Mouse (Mus musculus) CD4-positive, CD25-positive, alpha-beta regulatory T cell, adult 4 months (primary cell): Measurements from ENCODE around the gene Clpsl2. TPM values are rescaled to one million over a fixed set of nuclear protein-coding genes. Genes with fewer than 3 reads are reported as not detected.

Source experiments
- ATAC-seq: one replicate; pipeline ENCODE4 v1.8.0; 2017
- polyA plus RNA-seq, 2 experiments: library from polyadenylated mRNA; unstranded; fragments of 100-300 nt; shearing (Covaris generic); gene quantifications; one replicate each; pipeline ENCODE4 v1.2.1; 2017

The Clpsl2 gene
- polyA plus RNA-seq, result not detected

DNA sequence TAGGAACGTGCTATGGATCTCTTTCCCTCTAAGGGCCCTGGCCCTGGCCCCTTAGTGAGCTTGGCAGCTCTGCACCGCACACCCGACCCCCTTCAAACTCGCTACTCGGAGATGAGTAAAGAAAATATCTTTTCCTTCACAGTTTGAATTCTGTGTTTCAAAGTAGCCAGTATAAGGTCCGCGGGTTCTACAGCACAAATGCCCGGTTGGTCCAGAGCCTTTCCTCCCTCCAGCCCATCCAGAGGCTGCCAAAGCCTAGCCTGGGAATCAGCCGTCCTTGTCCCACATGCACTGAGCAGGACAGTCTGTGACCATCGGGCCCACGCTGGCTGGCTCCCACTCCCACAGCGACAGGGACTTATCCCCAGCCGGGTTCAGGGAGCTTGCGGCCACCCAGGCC lies at the start of gene Clpsl2:
Clpsl2 (plus strand) TSS at position 301 of the 400 bp plus-strand sequence.
- ATAC-seq, result no peak

DNA sequence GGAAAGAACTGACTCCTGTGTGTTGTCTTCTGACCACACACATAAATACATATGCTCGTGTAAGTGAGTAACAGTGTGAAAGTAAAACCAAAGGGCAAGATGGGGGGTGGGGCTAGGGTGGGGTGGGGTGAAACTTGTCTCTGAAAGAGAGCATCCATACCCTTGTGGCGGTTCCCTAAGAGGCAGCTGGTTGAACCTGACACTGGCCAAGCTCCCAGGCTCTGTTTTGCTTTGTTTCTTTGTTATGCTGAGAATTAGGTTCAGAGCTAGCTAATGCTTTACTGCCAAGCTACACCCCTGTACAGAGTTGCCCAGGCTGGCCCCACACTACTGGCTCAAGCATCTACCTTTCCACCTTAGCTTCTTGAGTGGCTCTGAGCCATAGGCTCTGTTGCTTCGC lies 48.7 kb upstream of the Clpsl2 start:
- ATAC-seq, result no peak

DNA sequence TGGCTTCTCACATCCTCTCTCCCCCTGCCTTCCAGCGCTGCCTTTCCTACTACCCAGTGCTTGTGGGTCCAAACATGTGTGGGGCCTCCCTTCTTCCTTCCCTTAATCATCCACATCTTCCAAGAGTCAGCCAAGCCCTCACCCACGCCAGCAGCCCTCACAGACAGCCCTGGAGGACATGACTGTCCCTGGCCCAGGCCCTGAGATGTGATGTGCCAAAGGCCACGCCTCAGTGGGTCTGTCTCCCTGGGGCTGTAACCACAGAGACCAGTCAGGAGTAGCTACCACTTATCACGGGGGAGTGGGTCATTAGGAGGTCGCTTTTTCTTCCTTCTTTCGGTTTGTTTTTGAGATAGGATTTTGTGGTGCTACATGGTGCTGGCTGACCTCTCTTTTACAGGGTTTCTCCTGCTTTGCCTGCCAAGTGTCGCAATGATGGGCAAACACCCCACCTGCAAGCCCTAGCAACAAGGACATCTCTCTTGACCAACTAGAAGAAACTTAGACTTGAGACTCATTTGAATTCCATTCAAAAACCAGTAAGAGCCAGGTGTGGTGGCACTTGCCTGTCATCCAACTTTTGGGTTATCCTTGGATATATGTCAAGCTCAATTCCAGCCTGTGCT lies 46.9 kb upstream of the Clpsl2 start:
- no peak for ATAC-seq

DNA sequence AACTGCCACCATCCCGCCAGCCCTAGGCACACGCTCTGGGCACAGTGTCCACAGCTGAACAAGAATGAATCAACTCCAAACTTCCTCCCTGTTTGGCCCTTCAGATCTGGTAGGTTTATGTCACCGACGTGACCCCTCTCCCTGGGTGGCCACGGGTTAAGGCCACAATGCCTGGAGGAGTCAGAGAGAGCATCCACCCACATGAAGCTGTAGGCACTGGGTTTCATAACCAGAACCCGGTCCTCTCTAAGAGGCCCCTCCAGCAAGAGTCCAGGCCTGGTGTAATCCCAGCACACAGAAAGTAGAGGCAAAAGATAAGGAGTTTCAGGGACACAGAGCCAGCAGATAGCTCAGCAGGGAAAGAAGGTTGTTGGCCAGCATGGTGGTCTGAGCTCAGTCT lies 45.0 kb upstream of the Clpsl2 start:
- ATAC-seq, result no peak

DNA sequence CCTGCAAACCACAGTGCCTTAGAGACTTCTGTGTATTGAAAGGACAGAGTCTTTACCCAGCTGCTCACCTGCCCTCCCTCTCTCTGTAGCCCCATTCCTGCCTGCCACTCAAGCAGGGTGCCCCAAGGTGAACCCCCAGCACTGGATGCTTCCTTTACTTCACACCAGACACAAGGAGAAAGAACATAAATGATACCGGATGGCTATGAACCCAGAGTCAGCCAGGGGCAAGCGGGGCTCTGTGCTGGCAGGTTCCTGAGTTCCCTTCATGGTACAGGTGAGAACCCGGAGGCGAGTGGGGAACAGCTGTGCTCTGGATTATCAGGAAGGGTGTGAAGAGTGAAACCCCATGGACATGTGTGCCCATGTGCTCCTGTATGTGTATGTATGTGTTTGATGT lies 43.6 kb upstream of the Clpsl2 start:
- ATAC-seq, result no peak

DNA sequence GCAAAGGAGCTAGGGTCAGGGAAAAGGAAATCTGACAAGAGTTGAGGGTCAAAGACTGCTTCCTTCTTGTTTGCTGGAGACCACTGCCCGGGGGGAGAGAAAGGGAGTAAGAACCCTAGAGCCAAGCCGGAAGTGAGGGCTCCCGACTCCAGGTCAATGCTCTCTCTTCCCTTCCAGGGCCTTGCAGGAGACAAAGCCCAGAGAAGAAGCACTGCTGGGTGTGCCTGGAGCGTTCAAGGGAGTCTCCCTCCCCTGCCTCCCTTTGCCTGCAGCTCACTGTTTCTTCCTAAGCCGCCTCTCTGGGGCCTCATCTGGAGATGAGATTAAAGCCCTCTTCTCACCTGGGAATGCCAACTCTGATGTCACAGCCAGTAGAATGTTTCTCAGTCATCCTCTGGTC lies 42.3 kb upstream of the Clpsl2 start:
- no peak for ATAC-seq

DNA sequence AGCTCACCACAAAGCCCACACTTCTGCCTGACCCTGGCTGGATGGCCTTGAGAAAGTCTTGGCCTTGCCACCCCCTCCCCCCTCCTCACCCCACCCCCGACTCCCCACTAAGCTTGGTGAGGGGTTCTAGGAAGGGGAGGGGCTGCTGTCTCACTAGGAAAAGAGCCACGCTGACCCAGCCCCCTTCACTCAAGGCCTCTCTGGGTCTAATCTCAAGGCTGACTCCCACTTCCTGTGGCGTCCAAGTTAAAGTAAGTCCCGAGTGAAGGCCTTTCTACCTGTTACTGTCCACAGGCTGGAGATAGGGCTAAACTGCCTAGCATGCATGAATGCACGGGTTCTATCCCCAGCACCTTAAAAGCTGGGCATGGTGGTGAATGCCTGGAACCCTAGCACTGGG lies 41.7 kb upstream of the Clpsl2 start:
- ATAC-seq, result no peak

DNA sequence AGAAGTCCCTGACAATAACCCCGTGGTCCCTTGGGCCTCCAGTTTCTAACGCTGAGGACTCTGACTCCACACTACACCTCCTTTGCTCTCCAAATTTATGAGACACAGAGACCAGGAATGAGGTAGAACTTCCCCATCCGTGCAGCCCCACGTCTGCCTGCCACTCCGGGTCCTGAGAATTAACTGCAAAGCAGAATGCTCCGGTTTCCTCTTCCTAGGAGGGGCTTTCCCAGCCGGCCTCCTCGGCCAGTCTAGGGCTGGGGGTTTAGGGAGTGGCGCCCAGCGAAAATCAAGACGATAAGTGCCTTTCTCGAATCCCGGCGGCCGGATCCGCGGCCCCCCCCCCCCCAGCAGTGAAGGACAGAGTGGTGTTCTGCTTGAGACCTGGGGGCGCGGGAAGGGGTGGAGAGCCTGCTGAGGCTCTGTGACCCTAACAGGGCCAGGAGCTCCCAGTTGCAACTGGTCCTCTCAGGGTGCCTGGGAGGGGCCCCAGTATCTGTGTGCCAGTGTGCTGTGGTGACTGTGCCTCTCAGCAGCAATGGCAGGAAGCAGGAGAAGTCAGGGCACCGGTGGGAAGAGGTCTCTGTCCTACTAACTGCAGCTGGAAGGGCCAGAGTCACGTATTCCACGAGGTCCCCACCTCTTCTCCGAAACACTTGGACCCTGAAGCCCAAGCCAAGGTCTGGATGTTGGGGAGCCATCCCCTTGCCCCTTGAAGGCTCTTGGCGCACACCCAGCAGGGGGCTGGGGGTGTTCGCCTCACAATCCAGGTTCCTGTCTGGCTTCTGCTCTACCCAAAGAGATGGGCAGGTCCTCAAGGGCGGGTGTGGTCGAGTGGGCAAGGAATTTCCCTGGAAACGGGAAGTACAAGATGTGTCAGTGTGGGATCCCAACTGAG lies 38.5 kb upstream of the Clpsl2 start:
- ATAC-seq, result peak; percentile 36

DNA sequence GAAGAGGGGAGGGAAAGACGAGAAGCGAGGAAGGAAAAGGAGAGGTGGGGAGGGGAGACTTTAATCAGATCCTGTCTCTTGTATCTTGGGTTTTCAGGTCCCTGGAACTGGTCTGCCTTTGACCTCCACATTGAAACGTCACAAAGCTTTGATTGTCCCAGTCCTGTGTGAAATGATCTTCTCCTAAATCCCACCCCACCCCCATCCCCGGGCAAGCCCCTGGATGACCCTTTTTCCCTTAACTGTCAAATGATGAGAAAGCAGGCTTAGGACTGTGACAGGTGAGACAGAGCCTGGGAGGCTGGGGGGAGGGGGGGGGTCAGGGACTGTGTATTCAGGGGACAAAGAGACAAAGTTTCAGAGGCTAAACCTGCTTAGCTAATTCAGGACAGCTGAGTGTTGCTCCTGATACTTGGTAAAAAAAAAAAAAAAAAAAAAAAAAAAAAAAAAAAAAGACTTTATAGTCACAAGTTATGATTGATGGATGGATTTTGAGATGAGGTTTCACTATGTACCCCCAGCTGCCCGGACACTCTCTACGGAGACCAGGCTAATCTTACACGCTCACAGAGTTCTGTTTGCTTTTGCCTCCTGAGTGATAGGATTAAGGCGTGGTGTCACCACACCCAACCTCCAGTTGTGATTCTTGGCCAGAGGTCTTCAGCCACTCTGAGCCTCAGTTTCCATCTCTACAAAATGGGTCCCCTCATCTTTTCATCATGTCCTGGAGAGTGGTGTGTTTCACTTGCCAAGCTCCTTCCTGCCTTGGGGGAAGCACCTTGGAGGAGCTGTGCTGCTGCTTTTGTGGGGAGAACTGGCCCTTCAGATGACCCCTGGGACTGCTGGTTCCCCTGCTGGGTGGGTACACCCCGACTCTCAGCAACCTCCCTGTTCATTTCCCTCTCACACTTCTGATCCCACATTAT lies 37.3 kb upstream of the Clpsl2 start:
- ATAC-seq, result peak; percentile 28

DNA sequence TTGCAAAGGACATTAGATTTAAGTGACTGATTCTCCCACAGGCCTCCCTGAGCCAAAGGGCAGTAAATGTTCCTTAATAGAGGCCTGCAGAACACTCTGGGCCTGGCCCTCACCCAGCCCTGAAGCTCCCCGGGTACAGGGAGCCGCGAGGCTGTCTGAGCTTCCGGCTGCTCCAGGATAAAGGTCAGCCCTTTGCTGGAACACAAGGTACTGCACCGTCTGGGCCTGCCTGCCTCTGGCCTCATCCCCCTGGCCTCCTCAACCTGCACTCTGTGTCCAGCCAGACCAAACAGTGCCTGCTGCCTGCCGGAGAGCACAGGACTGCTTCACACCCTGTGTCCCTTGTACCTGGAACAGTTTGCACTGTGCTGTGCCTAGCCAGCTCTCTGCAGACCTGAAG lies 36.5 kb upstream of the Clpsl2 start:
- ATAC-seq, result no peak

DNA sequence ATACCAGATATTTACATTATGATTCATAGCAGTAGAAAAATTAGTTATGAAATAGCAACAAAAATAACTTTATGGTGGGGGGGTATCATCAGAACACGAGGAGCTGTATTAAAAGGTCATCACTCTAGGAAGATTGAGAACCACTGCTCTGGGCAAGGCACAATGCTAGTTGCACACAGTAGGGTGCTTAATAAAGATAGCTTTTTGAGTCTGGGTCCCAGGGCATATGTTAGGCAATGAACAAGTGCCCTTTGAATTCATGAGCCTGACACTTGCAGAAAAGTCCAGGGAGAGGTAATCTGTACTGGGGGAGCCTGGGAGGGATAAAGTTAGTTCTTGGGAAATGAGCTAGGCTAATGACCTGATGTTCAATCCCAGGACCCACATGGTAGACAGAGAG lies 35.9 kb upstream of the Clpsl2 start:
- no peak for ATAC-seq

DNA sequence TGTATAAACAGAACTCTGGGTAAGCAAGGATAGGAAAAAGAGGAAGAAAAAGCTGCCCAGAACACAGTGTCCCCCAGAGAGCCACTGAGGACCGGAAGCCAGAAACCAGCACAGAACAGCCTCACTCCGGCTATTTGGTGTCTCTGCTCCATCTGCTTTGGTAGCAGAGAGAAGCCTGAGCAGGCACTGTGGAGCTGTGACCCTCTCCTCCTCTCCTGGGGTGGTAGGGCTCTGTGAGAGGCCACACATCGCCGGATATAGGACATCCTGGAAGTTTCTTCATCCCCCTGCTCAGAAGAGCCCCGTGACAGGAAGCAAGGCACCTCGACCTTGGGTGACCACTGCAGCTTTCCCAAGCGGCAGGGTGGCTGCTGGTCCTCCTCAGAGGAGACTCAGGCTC lies 35.4 kb upstream of the Clpsl2 start:
- no peak for ATAC-seq

DNA sequence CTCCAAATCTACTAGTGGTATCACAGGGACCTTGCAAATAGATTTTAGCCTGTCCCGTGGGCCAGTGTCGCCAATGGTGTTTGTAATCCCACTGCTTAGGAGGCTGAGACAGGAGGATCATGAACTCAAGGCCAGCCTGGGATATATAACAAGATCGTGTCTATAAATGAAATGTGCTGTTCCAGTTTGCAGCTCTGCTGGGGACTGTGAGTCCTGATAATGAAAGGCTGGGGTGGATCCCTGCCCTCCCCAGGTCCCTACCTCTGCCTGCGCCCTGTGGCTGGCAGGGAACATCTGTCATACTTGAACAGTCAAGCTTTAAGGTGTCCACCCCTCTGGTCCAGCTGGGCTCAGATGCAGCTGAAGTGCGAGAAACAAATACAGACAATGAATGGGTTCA lies 34.7 kb upstream of the Clpsl2 start:
- ATAC-seq, result no peak

DNA sequence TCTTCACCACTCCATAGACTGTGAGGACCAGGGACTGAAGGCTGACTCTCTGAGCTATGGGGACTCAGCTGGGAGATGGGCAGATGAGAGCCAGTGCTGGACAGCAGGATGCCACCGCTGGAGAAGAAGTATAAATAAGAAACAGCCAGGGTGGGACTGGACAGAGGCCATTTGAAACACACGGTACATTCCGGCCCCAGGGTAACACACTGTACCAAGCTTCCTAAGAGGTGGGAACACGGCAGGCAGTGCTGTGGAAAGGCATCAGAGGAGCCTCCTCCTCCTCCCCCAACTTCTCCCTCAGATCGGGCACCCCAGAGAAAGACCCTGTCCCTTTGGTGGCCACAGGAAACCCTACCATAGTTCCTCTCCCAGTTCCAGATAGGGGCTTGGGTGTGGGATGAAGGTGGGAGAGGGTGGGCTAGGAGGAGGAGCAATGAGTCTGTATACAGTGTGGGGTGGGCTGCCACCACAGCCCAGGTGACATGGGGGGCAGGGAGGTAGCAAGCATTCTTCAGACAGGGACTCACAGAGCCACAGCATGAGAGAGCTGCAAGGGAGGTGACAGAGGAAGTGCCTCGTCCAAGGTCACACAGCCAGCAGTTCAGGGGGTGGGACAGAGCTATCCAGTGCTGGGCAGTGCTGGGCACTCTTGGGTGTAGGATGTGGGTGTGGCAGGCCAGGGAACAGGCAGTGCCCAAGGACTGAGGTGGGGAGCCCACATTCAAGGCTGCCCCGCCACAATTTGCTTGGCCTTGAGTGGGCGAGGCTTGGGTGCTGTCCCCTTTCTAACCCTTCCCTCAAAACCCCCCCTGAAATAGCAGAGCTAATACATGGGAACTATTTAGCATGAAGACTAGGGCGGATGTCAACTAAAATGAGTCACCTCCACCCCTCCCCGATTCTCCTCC lies 33.5 kb upstream of the Clpsl2 start:
- peak; percentile 60 for ATAC-seq

DNA sequence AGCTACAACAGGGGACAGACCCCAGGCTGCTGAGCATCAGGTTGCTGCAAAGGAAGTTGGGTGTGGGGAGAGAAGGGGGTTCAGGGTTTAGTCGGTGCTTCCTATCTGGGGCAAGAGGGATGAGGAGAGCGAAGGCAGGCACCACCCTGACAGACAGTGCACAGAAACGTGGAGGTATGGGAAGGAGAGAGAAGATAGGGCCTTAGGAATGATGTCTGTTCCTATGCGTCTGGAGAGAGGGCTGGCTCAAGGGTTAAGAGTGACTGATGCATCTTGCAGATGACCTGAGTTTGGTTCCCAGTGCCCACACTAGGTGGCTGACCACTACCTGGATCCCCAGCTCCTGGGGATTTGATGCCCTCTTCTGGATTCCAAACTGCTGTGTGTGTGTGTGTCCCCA lies 32.3 kb upstream of the Clpsl2 start:
- ATAC-seq, result no peak

DNA sequence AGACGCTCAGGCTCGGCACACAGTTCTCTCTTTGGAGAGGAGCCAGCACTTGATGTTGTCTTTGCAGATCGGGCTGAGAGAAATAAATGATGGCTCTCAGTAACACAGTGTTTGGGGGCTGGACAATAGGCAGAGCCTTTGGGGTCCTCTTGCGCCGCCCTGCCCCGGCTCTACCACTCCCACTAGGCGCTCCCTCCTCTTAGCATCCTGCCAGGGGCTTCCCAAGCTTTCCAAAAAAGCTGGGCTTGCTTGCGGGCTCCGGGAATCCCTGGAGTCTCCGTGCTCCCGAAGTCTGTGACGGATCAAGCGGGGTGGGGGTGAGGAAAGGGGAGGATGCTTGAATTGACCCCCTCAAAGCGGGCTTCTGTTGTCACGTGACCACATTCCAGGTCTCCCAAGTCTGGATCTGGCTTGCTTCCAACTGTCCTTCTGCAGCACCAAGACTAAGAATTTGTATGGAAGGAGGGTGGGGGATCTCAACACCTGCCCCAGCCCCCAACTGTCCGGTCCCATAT lies 31.7 kb upstream of the Clpsl2 start, which contains the start of gene Fkbp5:
Fkbp5 (minus strand) TSS at position 87 of the 515 bp plus-strand sequence.
- ATAC-seq, result no peak

DNA sequence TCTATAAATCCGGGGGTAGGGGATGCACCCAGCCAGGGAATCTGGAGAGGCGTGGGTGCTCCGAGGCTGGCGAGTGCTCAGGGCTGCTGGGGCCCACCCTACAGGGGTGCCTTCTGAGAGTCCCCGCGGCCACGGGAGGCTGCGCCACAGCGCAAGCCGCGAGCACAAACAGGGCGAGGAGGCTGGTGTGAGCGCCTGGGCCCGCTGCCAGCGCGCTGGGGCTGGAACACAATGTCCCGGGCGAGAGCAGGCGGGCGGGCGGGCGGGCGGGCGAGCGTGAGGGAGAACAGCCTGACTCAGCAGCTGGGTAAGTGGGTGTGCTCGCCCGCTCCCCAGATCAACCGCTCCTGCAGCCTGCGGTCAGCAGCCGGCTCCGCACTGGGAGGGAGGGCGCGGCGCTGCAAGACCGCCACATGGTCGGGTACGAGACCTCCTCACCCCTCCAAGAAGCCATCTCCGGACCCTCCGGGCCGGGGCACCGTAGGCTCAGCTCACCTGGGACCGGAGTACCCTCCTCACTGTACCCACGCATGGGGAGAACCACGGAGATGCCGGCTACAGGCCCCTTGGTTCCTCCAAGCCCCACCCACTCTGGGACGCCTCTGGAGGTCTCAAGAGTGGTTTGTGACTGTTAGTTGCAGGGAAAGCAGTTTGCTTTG lies 31.1 kb upstream of the Clpsl2 start:
- ATAC-seq, result peak; percentile 13

DNA sequence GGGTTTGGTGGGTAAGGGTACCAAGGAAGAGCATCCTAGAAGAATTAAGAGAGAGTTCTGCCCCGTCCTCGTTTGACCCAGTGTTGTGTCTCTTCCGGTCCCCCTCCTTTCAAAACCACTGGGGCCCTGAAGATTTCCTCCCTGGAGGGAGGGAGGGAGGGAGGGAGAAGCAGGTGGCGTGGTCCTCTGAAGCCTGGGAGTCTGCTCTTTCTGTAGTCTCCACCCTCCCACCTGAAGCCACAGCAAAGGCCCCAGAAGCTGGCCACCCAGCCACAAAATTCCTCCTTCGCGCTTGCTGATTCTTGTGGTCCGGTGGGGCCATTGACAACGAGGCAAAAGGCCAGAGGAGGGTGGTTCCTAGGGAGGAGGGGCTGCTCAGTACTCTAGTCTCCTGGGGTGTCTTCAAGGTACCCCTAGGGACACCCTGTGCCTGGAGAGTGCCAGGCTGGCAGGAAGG lies 30.6 kb upstream of the Clpsl2 start:
- ATAC-seq, result peak; percentile 3

DNA sequence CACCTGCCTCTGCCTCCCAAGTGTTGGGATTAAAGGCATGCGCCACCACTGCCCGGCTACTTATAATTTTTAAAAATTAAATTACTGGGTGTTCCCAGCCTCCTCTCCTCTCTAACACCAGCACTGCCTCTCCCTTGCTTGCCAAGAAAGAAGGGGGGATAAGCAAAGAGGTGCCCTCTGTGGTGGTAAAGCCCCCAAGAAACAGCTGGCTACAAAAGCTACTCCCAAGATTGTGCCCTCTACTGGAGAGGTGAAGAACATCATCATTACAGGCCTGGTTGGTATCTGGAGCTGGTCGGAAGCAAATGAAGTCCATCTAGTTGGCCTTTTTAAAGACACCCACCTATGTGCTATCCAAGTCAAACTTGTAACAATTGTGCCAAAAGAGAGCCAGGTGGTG lies 29.4 kb upstream of the Clpsl2 start:
- no peak for ATAC-seq

DNA sequence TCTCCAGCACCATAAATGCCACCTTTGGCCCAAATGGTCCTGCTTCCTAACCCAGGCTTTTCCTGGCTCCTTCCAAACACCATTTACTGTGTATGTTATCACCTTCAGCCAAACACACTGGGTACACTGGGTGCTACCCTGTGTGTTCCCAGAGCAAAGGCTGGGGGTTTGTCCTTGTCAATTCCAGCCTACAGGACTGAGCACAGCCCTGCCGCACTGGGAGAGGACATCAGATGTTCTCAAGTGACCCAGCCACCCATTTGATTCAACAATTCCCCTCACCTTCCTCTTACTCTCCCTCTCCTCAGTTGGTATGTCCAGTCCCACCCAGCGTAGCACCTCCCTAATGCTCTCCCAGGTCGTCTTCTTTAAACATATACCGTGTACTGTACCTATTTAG lies 28.6 kb upstream of the Clpsl2 start:
- ATAC-seq, result no peak
